Mouse (Mus musculus) bone marrow macrophage, adult 2 months (primary cell): Measurements from ENCODE around the gene A130010J15Rik. TPM values are rescaled to one million over a fixed set of nuclear protein-coding genes. Genes with fewer than 3 reads are reported as not detected.

Experiments
- H3K27ac ChIP-seq: 2 replicates; pipeline ENCODE4 v1.5.1; 2012; ENCODE audit warnings: low read depth, low read length; ENCODE audit not compliant: insufficient read depth
- H3K4me1 ChIP-seq: 2 replicates; pipeline ENCODE4 v1.6.1; 2012; ENCODE audit warnings: low read length; ENCODE audit not compliant: control insufficient read depth, insufficient read depth
- H3K4me3 ChIP-seq: 2 replicates; pipeline ENCODE4 v1.5.1; 2012; ENCODE audit warnings: mild to moderate bottlenecking, low read length, moderate library complexity; ENCODE audit not compliant: insufficient read depth
- CTCF ChIP-seq: IDR thresholded peaks from 2 replicates; pipeline ENCODE4 v1.5.1; 2012; ENCODE audit warnings: low read depth, mild to moderate bottlenecking, low read length, moderate library complexity
- POLR2A ChIP-seq: IDR thresholded peaks from 2 replicates; pipeline ENCODE4 v1.6.1; 2012; ENCODE audit warnings: mild to moderate bottlenecking, low read depth, low read length, borderline replicate concordance
- polyA plus RNA-seq: library from polyadenylated mRNA; stranded (reverse); fragments of >200 nt; gene quantifications from 2 replicates; pipeline ENCODE4 v1.2.4, GENCODE M21; 2012; ENCODE audit not compliant: missing spikeins, insufficient read depth, insufficient read length

Gene A130010J15Rik
- polyA plus RNA-seq, 1 experiment: 3.8 TPM

- no peak overlapping the region for H3K4me3 ChIP-seq
- no peak for TF ChIP-seq CTCF
- no peak for TF ChIP-seq POLR2A
- H3K4me1 ChIP-seq: peaks cover 10% of the 10 kb centered on the region
- no peak overlapping the region for H3K27ac ChIP-seq
Observed at GRCm38 (mm10) chr1:193153561-193153960, 14.3 kb upstream of the A130010J15Rik start.

GRCm38 (mm10) chr1:193156316-193157110 is 11.3 kb upstream of the A130010J15Rik start:
- H3K4me3 ChIP-seq: no peak overlapping the region
- H3K4me1 ChIP-seq: peaks cover 23% of the 10 kb centered on the region
- TF ChIP-seq CTCF: no peak
- TF ChIP-seq POLR2A: no peak
- H3K27ac ChIP-seq: no peak overlapping the region

DNA sequence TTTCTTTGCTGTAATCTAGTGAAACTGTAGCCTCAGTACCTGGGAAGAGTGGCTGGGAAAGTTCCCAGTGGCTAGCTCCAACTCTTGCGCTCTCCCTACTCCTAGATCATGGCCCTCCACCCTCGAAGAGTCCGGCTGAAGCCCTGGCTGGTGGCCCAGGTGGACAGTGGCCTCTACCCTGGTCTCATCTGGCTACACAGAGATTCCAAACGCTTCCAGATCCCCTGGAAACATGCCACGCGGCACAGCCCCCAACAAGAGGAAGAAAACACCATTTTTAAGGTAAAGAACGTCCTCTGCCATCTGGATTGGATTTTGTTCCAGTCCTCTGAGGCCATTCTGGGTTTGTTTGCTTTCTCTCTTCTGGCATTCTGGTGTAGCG is 10.7 kb upstream of the A130010J15Rik start:
- H3K4me1 ChIP-seq: peaks cover 23% of the 10 kb centered on the region

DNA sequence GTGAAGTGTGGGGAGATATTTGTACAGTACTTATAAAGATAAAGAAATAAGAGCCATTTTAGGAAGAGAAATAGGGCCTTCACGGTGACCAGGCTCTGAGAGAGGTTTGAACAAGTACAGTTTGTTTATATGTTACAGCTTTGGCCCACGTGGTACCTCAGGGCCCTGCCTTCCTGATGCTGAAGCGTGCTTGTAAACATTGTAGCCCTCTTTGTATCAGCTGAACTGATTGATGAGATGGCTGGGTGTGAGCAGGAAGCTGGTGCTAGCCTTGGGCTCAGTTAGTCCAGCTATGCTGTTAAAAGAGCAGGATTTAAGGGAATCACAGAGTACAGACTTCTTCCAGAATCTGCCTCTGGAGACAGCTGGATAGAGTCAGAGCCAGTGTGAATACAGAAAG is 8.7 kb upstream of the A130010J15Rik start:
- peaks cover 23% of the 10 kb centered on the region for H3K4me1 ChIP-seq
- no peak overlapping the region for H3K4me3 ChIP-seq
- H3K27ac ChIP-seq: no peak overlapping the region
- TF ChIP-seq CTCF (no peak), POLR2A (no peak)

More for the DNA sequence above, 10.7 kb upstream of the A130010J15Rik start:
- H3K27ac ChIP-seq: no peak overlapping the region
- no peak overlapping the region for H3K4me3 ChIP-seq
- TF ChIP-seq CTCF: no peak
- no peak for TF ChIP-seq POLR2A

DNA sequence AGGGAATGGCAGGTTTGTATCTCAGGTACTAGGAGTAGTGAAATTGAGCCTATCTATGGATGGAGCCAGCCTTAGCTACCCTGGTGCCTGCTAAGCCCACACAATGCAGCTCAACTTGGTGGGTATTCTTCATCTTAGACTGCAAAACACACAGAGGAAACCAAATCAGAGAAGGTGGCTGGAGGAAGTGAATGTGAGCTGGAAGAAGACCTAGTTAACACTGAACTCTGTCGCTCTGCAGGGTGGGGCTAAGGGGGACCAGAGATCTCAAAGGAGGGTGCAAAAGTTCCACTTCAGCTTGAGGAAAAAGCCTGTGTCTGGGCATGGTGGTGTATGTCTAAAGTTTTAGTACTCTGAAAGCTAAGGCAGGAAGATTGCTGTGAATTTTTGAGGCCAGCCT is 8.2 kb upstream of the A130010J15Rik start:
- Histone ChIP-seq H3K4me1 (peaks cover 23% of the 10 kb centered on the region), H3K4me3 (no peak overlapping the region), H3K27ac (peak overlapping the region; percentile 15; the same call in 1 of the 2 replicates)
- TF ChIP-seq POLR2A (no peak), CTCF (no peak)

DNA sequence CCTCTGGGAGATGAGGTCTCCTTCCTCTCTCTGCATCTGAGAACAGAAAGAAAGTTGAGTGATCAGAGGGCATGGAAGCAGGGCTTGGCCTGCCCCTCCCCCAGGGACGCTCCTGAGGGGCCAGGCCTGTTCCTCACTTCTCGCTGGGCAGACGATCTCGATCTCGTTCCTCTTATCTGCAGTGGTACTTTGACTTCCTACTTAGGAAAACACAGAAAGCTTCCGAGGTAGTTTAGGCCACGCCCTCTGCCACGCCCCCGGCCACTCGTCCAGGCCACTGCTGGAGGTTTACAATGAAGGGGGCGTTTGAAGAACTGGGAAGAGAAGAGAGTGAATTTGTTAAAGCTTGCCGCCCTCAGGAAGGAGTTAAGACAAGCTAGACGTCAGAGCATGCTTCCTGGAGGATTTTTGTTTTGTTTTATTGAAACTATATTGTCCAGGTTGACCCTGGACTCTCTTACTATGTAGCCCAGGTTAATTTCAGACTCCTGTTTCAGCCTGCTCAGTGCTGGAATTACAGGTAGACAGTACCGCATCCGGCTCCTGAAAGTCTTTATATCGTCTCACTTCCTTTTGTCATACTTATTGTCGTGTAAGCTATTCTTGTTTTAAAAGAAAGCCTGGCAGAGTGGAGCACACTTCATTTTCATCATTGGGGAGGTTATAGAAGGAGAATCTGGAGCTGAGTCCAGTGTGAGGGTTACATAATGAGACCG is 7.4 kb upstream of the A130010J15Rik start:
- peaks cover 23% of the 10 kb centered on the region for H3K4me1 ChIP-seq
- no peak overlapping the region for H3K4me3 ChIP-seq
- TF ChIP-seq POLR2A: no peak
- TF ChIP-seq CTCF: no peak
- peak overlapping the region; percentile 15 for H3K27ac ChIP-seq

- Histone ChIP-seq H3K27ac (no peak overlapping the region), H3K4me1 (peaks cover 16% of the 10 kb centered on the region), H3K4me3 (no peak overlapping the region)
- no peak for TF ChIP-seq POLR2A
- no peak for TF ChIP-seq CTCF
Observed at GRCm38 (mm10) chr1:193169228-193169627, 1.4 kb downstream of the A130010J15Rik start.

DNA sequence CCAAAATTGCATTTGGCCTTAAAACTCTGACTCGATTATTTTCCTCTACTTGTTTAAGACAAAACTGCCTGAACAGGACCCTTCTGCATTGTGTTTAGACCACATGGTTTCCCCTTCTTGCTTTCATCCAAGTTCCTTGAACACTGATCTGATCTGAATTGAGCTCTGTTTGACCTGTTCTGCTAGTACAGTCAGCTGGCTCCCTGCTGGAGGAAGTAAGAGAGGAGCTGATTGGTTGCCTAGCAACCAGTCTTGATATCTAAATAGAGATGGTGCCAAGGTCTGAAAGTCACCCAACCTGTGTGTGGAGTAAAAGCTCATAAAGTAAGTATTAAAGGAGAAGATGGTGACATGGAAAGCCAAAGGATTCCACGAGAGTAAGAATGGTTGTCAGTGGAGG is 2.0 kb downstream of the A130010J15Rik start:
- Histone ChIP-seq H3K4me1 (peaks cover 21% of the 10 kb centered on the region), H3K4me3 (no peak overlapping the region), H3K27ac (no peak overlapping the region)
- TF ChIP-seq CTCF (no peak), POLR2A (no peak)

GRCm38 (mm10) chr1:193172991-193173809 is 5.4 kb downstream of the A130010J15Rik start:
- no peak for TF ChIP-seq POLR2A
- TF ChIP-seq CTCF: no peak
- H3K4me1 ChIP-seq: peaks cover 23% of the 10 kb centered on the region
- peak overlapping the region; percentile 74 for H3K4me3 ChIP-seq
- peak overlapping the region; percentile 66 for H3K27ac ChIP-seq

DNA sequence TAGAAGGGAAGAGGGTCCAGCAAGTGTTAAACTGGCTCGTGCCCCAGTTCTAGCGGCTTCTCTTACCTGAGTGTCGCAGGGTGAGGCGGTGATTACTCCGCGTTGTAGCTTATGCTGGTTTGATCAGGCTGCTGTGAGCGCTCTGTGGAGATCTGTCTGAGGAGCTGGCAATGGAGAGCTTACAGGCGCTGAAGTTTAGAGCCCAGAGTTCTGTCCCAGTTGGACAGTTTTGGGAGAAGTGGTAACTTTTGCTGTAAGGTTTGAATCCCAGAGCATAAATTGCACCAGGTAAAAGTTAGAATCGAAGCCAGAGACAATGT is 5.9 kb downstream of the A130010J15Rik start:
- no peak for TF ChIP-seq POLR2A
- TF ChIP-seq CTCF: no peak
- Histone ChIP-seq H3K27ac (peak overlapping the region; percentile 66), H3K4me3 (peak overlapping the region; percentile 74), H3K4me1 (peaks cover 23% of the 10 kb centered on the region)
